Mouse (Mus musculus): ENCODE measurements around the gene Dcaf10. TPM values are rescaled to one million over a fixed set of nuclear protein-coding genes. Genes with fewer than 3 reads are reported as not detected.
"Not testable (repeated sequence)": the region's sequence is repeated elsewhere in the genome, so short reads cannot be mapped to it uniquely, and the experiment has no call there.

The Dcaf10 gene
- total RNA-seq, 4 experiments from 2014 or later: 15.8 to 18.4 (median 16.3) TPM

- no peak for DNase-seq (ENCODE audit: low spot score in 2 of 2)
These were observed 51.8 kb downstream of the Dcaf10 start for GRCm38 (mm10) chr4:45393658-45394057.

GRCm38 (mm10) chr4:45396211-45396610 is 54.3 kb downstream of the Dcaf10 start:
- DNase-seq (ENCODE audit: low spot score in 2 of 2): not testable (repeated sequence)

- DNase-seq (ENCODE audit: low spot score in 2 of 2): not testable (repeated sequence)
These were observed 56.4 kb downstream of the Dcaf10 start for GRCm38 (mm10) chr4:45398315-45398714.

- no peak for DNase-seq (ENCODE audit: low spot score in 2 of 2)
These were observed 57.7 kb downstream of the Dcaf10 start for GRCm38 (mm10) chr4:45399421-45400210.

GRCm38 (mm10) chr4:45402281-45402680 is 60.4 kb downstream of the Dcaf10 start:
- DNase-seq (ENCODE audit: low spot score in 2 of 2): no peak

GRCm38 (mm10) chr4:45402878-45403498 is 61.1 kb downstream of the Dcaf10 start:
- DNase-seq (ENCODE audit: low spot score in 2 of 2): no peak

GRCm38 (mm10) chr4:45403499-45403878 is 61.6 kb downstream of the Dcaf10 start:
- no peak for DNase-seq (ENCODE audit: low spot score in 2 of 2)

GRCm38 (mm10) chr4:45404086-45404485 is 62.2 kb downstream of the Dcaf10 start:
- no peak for DNase-seq (ENCODE audit: low spot score in 2 of 2)

GRCm38 (mm10) chr4:45405315-45405714 is 63.4 kb downstream of the Dcaf10 start:
- no peak for DNase-seq (ENCODE audit: low spot score in 2 of 2)

GRCm38 (mm10) chr4:45406397-45406796 is 64.5 kb downstream of the Dcaf10 start:
- DNase-seq (ENCODE audit: low spot score in 2 of 2): no peak

GRCm38 (mm10) chr4:45407001-45407702 is 65.3 kb downstream of the Dcaf10 start:
- DNase-seq (ENCODE audit: low spot score in 2 of 2): no peak

GRCm38 (mm10) chr4:45407703-45408334 is 65.9 kb downstream of the Dcaf10 start:
- DNase-seq (ENCODE audit: low spot score in 2 of 2): no peak

GRCm38 (mm10) chr4:45408427-45409132 is 66.7 kb downstream of the Dcaf10 start, which contains the start of gene Slc25a51:
Gene Slc25a51 (minus strand): TSS chr4:45408766.
- peak; percentile 68 to 88 for DNase-seq (ENCODE audit: low spot score in 2 of 2)

- peak in 1 of 2 experiments; percentile 31 for DNase-seq (ENCODE audit: low spot score in 2 of 2)
These were observed 67.4 kb downstream of the Dcaf10 start for GRCm38 (mm10) chr4:45409270-45409669.

- DNase-seq (ENCODE audit: low spot score in 2 of 2): no peak
These were observed 69.4 kb downstream of the Dcaf10 start for GRCm38 (mm10) chr4:45411181-45411790.

- DNase-seq (ENCODE audit: low spot score in 2 of 2): no peak
These were observed 70.7 kb downstream of the Dcaf10 start for GRCm38 (mm10) chr4:45412433-45413192.

- no peak for DNase-seq (ENCODE audit: low spot score in 2 of 2)
These were observed 71.9 kb downstream of the Dcaf10 start for GRCm38 (mm10) chr4:45413674-45414338.

GRCm38 (mm10) chr4:45416314-45416713 is 74.4 kb downstream of the Dcaf10 start:
- no peak for DNase-seq (ENCODE audit: low spot score in 2 of 2)
